Mouse (Mus musculus) MEL (cell line): ENCODE data around the gene Ppp1r18. TPM values are rescaled to one million over a fixed set of nuclear protein-coding genes. Genes with fewer than 3 reads are reported as not detected.

ENCODE experiments used
- DNase-seq: peaks from one replicate; pipeline ENCODE4 v3.0.0; 2011; ENCODE audit warnings: low read depth, low spot score
- H3K27ac ChIP-seq: 2 replicates; pipeline ENCODE4 v1.5.1; 2012; ENCODE audit warnings: low read depth, mild to moderate bottlenecking, control low read depth, low read length, moderate library complexity; ENCODE audit not compliant: control insufficient read depth
- H3K27me3 ChIP-seq, 2 experiments: fragments of 150-350 bp in 1 of 2; sonication (generic) in 1 of 2; 2 replicates each; pipeline ENCODE4 v1.6.1; 2012; ENCODE audit warnings: low read length in 2 of 2, mild to moderate bottlenecking in 2 of 2, improper control_type of control experiment in 1 of 2, moderate library complexity in 1 of 2; ENCODE audit not compliant: insufficient read depth in 2 of 2, control insufficient read depth in 1 of 2
- H3K36me3 ChIP-seq, 2 experiments: 2 replicates each; pipeline ENCODE4 v1.6.1; 2012 to 2014; ENCODE audit warnings: low read length in 2 of 2, improper control_type of control experiment in 1 of 2, inconsistent platforms in 1 of 2, mild to moderate bottlenecking in 1 of 2; ENCODE audit not compliant: insufficient read depth in 2 of 2, control insufficient read depth in 1 of 2
- H3K4me1 ChIP-seq, 2 experiments: fragments of 150-350 bp in 1 of 2; sonication (generic) in 1 of 2; 2 replicates each; pipeline ENCODE4 v1.6.1; 2012; ENCODE audit warnings: low read length in 2 of 2, improper control_type of control experiment in 1 of 2, mild to moderate bottlenecking in 1 of 2; ENCODE audit not compliant: insufficient read depth in 2 of 2, control insufficient read depth in 1 of 2
- H3K4me3 ChIP-seq, 2 experiments: fragments of 150-350 bp in 1 of 2; sonication (generic) in 1 of 2; 2 replicates each; pipeline ENCODE4 v1.5.1; 2012; ENCODE audit warnings: low read depth in 2 of 2, low read length in 2 of 2, mild to moderate bottlenecking in 2 of 2, moderate library complexity in 2 of 2, control low read depth in 1 of 2, improper control_type of control experiment in 1 of 2; ENCODE audit not compliant: control insufficient read depth in 1 of 2, insufficient read depth in 1 of 2
- H3K79me2 ChIP-seq: 2 replicates; pipeline ENCODE4 v1.6.1; 2012; ENCODE audit warnings: mild to moderate bottlenecking, low read length, moderate library complexity; ENCODE audit not compliant: control insufficient read depth, poor library complexity, insufficient read depth
- H3K9ac ChIP-seq: 2 replicates; pipeline ENCODE4 v1.6.1; 2012; ENCODE audit warnings: low read depth, mild to moderate bottlenecking, control low read depth, low read length, moderate library complexity; ENCODE audit not compliant: control insufficient read depth, poor library complexity, severe bottlenecking
- H3K9me3 ChIP-seq: fragments of 150-350 bp; sonication (generic); replicated peaks from 2 replicates; pipeline ENCODE4 v1.6.1; 2012; ENCODE audit warnings: mild to moderate bottlenecking, low read length, improper control_type of control experiment, moderate library complexity; ENCODE audit not compliant: insufficient read depth
- CHD1 ChIP-seq: IDR thresholded peaks from 2 replicates; pipeline ENCODE4 v1.6.1; 2012; ENCODE audit warnings: low read depth, mild to moderate bottlenecking, inconsistent platforms, low read length, improper control_type of control experiment
- CTCF ChIP-seq, 3 experiments: IDR thresholded peaks in 2 of 3; conservative IDR thresholded peaks in 1 of 3; 2 replicates each; pipeline ENCODE4 v1.5.1; 2011 to 2012; ENCODE audit warnings: low read length in 3 of 3, low read depth in 2 of 3, mild to moderate bottlenecking in 2 of 3, improper control_type of control experiment in 1 of 3, inconsistent platforms in 1 of 3, mixed read lengths in 1 of 3, moderate library complexity in 1 of 3; ENCODE audit not compliant: control insufficient read depth in 1 of 3, insufficient read depth in 1 of 3, poor library complexity in 1 of 3, severe bottlenecking in 1 of 3
- ELF1 ChIP-seq: IDR thresholded peaks from 2 replicates; pipeline ENCODE4 v1.6.1; 2014; ENCODE audit warnings: low read depth, mild to moderate bottlenecking, inconsistent platforms, low read length, improper control_type of control experiment, moderate library complexity
- ETS1 ChIP-seq: IDR thresholded peaks from 2 replicates; pipeline ENCODE4 v1.6.1; 2012; ENCODE audit warnings: low read depth, mild to moderate bottlenecking, inconsistent platforms, low read length, improper control_type of control experiment, moderate library complexity
- GABPA ChIP-seq: IDR thresholded peaks from 2 replicates; pipeline ENCODE4 v1.6.1; 2012; ENCODE audit warnings: low read depth, mild to moderate bottlenecking, inconsistent platforms, low read length, improper control_type of control experiment, moderate library complexity
- HCFC1 ChIP-seq: IDR thresholded peaks from 2 replicates; pipeline ENCODE4 v1.6.1; 2012; ENCODE audit warnings: low read depth, mild to moderate bottlenecking, inconsistent platforms, low read length, improper control_type of control experiment, moderate library complexity
- MAFK ChIP-seq: IDR thresholded peaks from 2 replicates; pipeline ENCODE4 v1.6.1; 2011; ENCODE audit warnings: low read depth, mild to moderate bottlenecking, low read length, improper control_type of control experiment, borderline replicate concordance
- MEF2A ChIP-seq: IDR thresholded peaks from 2 replicates; pipeline ENCODE4 v1.6.1; 2014; ENCODE audit warnings: low read depth, mild to moderate bottlenecking, inconsistent platforms, low read length, improper control_type of control experiment; ENCODE audit not compliant: poor library complexity, insufficient replicate concordance, severe bottlenecking; ENCODE audit errors: extremely low read depth
- POLR2A ChIP-seq, 2 experiments: IDR thresholded peaks; 2 replicates each; pipeline ENCODE4 v1.6.1; 2011 to 2012; ENCODE audit warnings: low read length in 2 of 2, mild to moderate bottlenecking in 2 of 2, control low read depth in 1 of 2, improper control_type of control experiment in 1 of 2, low read depth in 1 of 2, moderate library complexity in 1 of 2; ENCODE audit not compliant: control insufficient read depth in 1 of 2, insufficient read depth in 1 of 2, poor library complexity in 1 of 2
- POLR2AphosphoS2 ChIP-seq: IDR thresholded peaks from 2 replicates; pipeline ENCODE4 v1.6.1; 2011; ENCODE audit warnings: low read length, improper control_type of control experiment
- RCOR1 ChIP-seq: IDR thresholded peaks from 2 replicates; pipeline ENCODE4 v1.6.1; 2012; ENCODE audit warnings: low read depth, mild to moderate bottlenecking, inconsistent platforms, low read length, improper control_type of control experiment
- SIN3A ChIP-seq: IDR thresholded peaks from 2 replicates; pipeline ENCODE4 v1.6.1; 2012; ENCODE audit warnings: low read length, improper control_type of control experiment, inconsistent platforms
- TBP ChIP-seq: IDR thresholded peaks from 2 replicates; pipeline ENCODE4 v1.8.0; 2011; ENCODE audit warnings: low read depth, low read length, improper control_type of control experiment
- UBTF ChIP-seq: IDR thresholded peaks from 2 replicates; pipeline ENCODE4 v1.6.1; 2012; ENCODE audit warnings: low read depth, mild to moderate bottlenecking, inconsistent platforms, low read length, improper control_type of control experiment, moderate library complexity, borderline replicate concordance; ENCODE audit not compliant: insufficient read depth
- USF2 ChIP-seq, 2 experiments: IDR thresholded peaks; 2 replicates each; pipeline ENCODE4 v1.6.1; 2011 to 2012; ENCODE audit warnings: improper control_type of control experiment in 2 of 2, low read length in 2 of 2, borderline replicate concordance in 1 of 2, inconsistent platforms in 1 of 2, low read depth in 1 of 2, mild to moderate bottlenecking in 1 of 2; ENCODE audit not compliant: insufficient read depth in 1 of 2
- ZC3H11A ChIP-seq: IDR thresholded peaks from 2 replicates; pipeline ENCODE4 v1.6.1; 2012; ENCODE audit warnings: low read depth, mild to moderate bottlenecking, inconsistent platforms, low read length, improper control_type of control experiment
- polyA plus RNA-seq, 2 experiments: library from polyadenylated mRNA; stranded (reverse) in 1 of 2; unstranded in 1 of 2; fragments of >175 nt in 1 of 2; fragments of >200 nt in 1 of 2; gene quantifications; 2 replicates each; pipeline versions ENCODE4 v1.2.1 to v1.2.4; 2012; ENCODE audit warnings: low replicate concordance in 2 of 2, low read depth in 1 of 2; ENCODE audit not compliant: insufficient read length in 2 of 2, insufficient read depth in 1 of 2, missing spikeins in 1 of 2
- total RNA-seq: library from RNA; depleted of rRNA; stranded (reverse); fragments of 300-350 nt; gene quantifications from 2 replicates; pipeline ENCODE4 v1.2.3, GENCODE M21; 2012

Ppp1r18 gene
- total and polyA plus RNA-seq, 3 experiments = 10.1 to 36.2 TPM; not detected in 1

DNA sequence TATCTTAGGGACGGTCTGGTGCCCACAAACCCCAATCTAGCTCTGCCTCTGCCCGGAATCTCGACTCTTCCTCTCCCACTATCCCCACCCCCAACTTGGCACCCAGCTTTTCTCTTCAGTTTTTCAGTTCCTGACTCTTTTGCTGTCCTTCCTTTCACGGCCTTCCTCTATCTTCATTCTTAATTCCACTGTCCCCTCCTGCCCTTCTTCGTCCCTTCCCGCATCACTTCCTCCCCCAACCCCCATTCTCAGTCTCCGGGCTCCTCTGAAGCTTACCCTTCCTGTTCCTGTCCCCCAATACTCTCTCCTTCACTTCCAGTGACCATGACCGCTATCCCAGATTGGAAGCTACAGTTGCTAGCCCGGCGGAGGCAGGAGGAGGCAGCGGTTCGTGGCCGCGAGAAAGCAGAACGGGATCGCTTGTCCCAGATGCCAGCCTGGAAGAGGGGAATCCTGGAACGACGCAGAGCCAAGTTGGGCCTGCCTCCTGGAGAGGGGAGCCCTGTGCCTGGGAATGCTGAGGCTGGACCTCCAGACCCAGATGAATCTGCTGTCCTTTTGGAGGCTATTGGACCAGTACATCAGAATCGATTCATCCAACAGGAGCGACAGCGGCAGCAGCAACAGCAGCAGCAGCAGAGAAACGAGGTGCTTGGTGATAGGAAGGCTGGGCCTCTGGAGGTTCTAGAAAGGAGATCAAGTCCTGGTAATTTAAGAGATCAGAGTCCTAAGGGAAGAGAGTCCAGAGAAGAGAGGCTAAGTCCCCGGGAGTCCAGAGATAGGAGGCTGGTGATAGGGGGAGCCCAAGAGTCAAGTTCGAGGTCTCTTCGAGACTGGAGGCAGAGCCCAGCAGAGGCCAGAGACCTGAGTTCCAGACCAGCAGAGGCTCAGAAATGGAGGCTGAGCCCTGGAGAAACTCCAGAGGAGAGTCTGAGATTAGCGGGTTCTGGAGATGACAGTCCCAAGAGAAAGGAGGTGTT is 1.8 kb downstream of the Ppp1r18 start:
- Histone ChIP-seq H3K4me1 (peaks cover 2 to 13% of the 10 kb centered on the region in 2 experiments; a peak in 3 of 4 replicates), H3K79me2 (peaks cover 18% of the 10 kb centered on the region), H3K27ac (peak overlapping the region; percentile 48), H3K36me3 (peaks cover 0 to 3% of the 10 kb centered on the region in 2 experiments; a peak in 2 of 4 replicates), H3K27me3 (no peaks in the 10 kb centered on the region), H3K9me3 (no peaks in the 10 kb centered on the region), H3K4me3 (peak overlapping the region; percentile 70), H3K9ac (peak overlapping the region; percentile 77)
- peak; percentile 62 for DNase-seq
- TF ChIP-seq UBTF (no peak), RCOR1 (peak; percentile 35; the same call in 1 of the 2 replicates), USF2 (IDR thresholded peaks at IDR 0.05; ENCODE audit: borderline replicate concordance in 1 of 2, insufficient read depth in 1 of 2, low read depth in 1 of 2, low read length in 2 of 2) (no peak), HCFC1 (peak; percentile 22; the same call in 1 of the 2 replicates), TBP (0 out of 2 replicates have a peak, but pooled peaks have one; percentile 20), SIN3A (peak; percentile 42; the same call in 1 of the 2 replicates), POLR2AphosphoS2 (no peak), CTCF (IDR thresholded peaks at IDR 0.05 in 2 of 3, conservative IDR thresholded peaks at IDR 0.05 in 1 of 3; ENCODE audit: control insufficient read depth in 1 of 3, insufficient read depth in 1 of 3, low read depth in 2 of 3, low read length in 3 of 3, poor library complexity in 1 of 3, severe bottlenecking in 1 of 3) (peak in 2 of 3 experiments; percentile 45 to 49; a peak in 5 of 6 replicates), MAFK (no peak), MEF2A (no peak), CHD1 (no peak)

DNA sequence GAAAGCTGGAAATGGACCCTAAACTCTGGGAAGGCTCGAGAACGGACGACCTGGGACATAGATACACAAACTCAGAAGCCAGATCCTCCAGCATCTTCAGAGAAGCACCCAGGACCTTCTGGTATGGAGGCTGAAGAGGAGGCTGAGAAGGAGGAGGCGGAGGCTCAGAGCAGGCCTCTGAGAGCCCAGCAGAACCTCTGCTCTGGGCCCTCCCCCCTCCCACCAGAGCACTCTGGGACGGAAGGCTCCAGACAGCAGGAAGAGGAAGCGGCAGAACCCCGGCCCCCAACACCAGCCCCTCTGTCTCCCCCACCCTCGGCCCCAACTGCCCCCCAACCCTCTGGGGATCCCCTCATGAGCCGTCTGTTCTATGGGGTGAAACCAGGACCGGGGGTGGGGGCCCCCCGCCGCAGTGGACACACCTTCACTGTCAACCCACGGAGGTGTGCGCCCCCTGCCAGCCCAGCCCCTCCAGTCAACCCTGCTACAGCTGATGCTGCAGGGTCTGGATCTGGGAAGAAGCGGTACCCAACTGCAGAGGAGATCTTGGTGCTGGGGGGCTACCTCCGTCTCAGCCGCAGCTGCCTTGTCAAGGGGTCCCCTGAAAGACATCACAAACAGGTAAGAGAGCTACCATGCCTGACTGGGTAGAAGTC is 2.9 kb downstream of the Ppp1r18 start:
- TF ChIP-seq ETS1 (peak; percentile 14; the same call in 1 of the 2 replicates), GABPA (no peak), CTCF (IDR thresholded peaks at IDR 0.05 in 2 of 3, conservative IDR thresholded peaks at IDR 0.05 in 1 of 3; ENCODE audit: control insufficient read depth in 1 of 3, insufficient read depth in 1 of 3, low read depth in 2 of 3, low read length in 3 of 3, poor library complexity in 1 of 3, severe bottlenecking in 1 of 3) (0 out of 6 replicates have a peak, but pooled peaks of 1 of the 3 experiments have one; percentile 3), USF2 (IDR thresholded peaks at IDR 0.05; ENCODE audit: borderline replicate concordance in 1 of 2, insufficient read depth in 1 of 2, low read depth in 1 of 2, low read length in 2 of 2) (no peak), CHD1 (no peak), ZC3H11A (no peak), POLR2A (IDR thresholded peaks at IDR 0.05; ENCODE audit: control insufficient read depth in 1 of 2, insufficient read depth in 1 of 2, low read depth in 1 of 2, low read length in 2 of 2, poor library complexity in 1 of 2) (0 out of 4 replicates have a peak, but pooled peaks of 1 of the 2 experiments have one; percentile 22), ELF1 (peak; percentile 60; the same call in 1 of the 2 replicates)
- H3K27me3 ChIP-seq = no peaks in the 10 kb centered on the region
- H3K27ac ChIP-seq = peak overlapping the region; percentile 72
- peak overlapping the region; percentile 70 for H3K4me3 ChIP-seq
- peaks cover 2 to 10% of the 10 kb centered on the region in 2 experiments; a peak in 3 of 4 replicates for H3K4me1 ChIP-seq
- H3K79me2 ChIP-seq = peaks cover 18% of the 10 kb centered on the region
- no peaks in the 10 kb centered on the region for H3K9me3 ChIP-seq
- peak; percentile 53 for DNase-seq
- H3K9ac ChIP-seq = peak overlapping the region; percentile 74
- H3K36me3 ChIP-seq = peaks cover 0 to 5% of the 10 kb centered on the region in 2 experiments; a peak in 2 of 4 replicates
